Mouse (Mus musculus): ENCODE measurements around the gene Pigq.
A peak's percentile ranks its signal among the peaks of the same experiment; 100 is the strongest.

The Pigq gene

GRCm38 (mm10) chr17:25918037-25918750 is 26.5 kb downstream of the Pigq start:
- no peak for TF ChIP-seq GATA4 (IDR thresholded peaks at IDR 0.05; ENCODE audit: insufficient replicate concordance, low read length)

- TF ChIP-seq GATA4 (IDR thresholded peaks at IDR 0.05; ENCODE audit: insufficient replicate concordance, low read length): no peak
These were observed 27.6 kb downstream of the Pigq start for GRCm38 (mm10) chr17:25916931-25917647.

- no peak for TF ChIP-seq GATA4 (IDR thresholded peaks at IDR 0.05; ENCODE audit: insufficient replicate concordance, low read length)
These were observed 30.4 kb downstream of the Pigq start for GRCm38 (mm10) chr17:25914295-25914694.

GRCm38 (mm10) chr17:25913877-25914275 is 30.9 kb downstream of the Pigq start:
- peak; percentile 55 for TF ChIP-seq GATA4 (IDR thresholded peaks at IDR 0.05; ENCODE audit: insufficient replicate concordance, low read length)

- TF ChIP-seq GATA4 (IDR thresholded peaks at IDR 0.05; ENCODE audit: insufficient replicate concordance, low read length): no peak
These were observed 31.4 kb downstream of the Pigq start for GRCm38 (mm10) chr17:25913186-25913876.

- TF ChIP-seq GATA4 (IDR thresholded peaks at IDR 0.05; ENCODE audit: insufficient replicate concordance, low read length): no peak
These were observed 32.9 kb downstream of the Pigq start for GRCm38 (mm10) chr17:25911816-25912215.

GRCm38 (mm10) chr17:25907640-25908039 is 37.1 kb downstream of the Pigq start:
- no peak for TF ChIP-seq GATA4 (IDR thresholded peaks at IDR 0.05; ENCODE audit: insufficient replicate concordance, low read length)

GRCm38 (mm10) chr17:25903061-25903460 is 41.7 kb downstream of the Pigq start:
- no peak for TF ChIP-seq GATA4 (IDR thresholded peaks at IDR 0.05; ENCODE audit: insufficient replicate concordance, low read length)

GRCm38 (mm10) chr17:25900193-25900592 is 44.5 kb downstream of the Pigq start:
- no peak for TF ChIP-seq GATA4 (IDR thresholded peaks at IDR 0.05; ENCODE audit: insufficient replicate concordance, low read length)

- TF ChIP-seq GATA4 (IDR thresholded peaks at IDR 0.05; ENCODE audit: insufficient replicate concordance, low read length): no peak
These were observed 48.8 kb downstream of the Pigq start for GRCm38 (mm10) chr17:25895891-25896290.

- TF ChIP-seq GATA4 (IDR thresholded peaks at IDR 0.05; ENCODE audit: insufficient replicate concordance, low read length): no peak
These were observed 49.3 kb downstream of the Pigq start for GRCm38 (mm10) chr17:25895415-25895814.

- TF ChIP-seq GATA4 (IDR thresholded peaks at IDR 0.05; ENCODE audit: insufficient replicate concordance, low read length): no peak
These were observed 50.6 kb downstream of the Pigq start for GRCm38 (mm10) chr17:25893975-25894617.

GRCm38 (mm10) chr17:25888837-25889236 is 55.9 kb downstream of the Pigq start:
- no peak for TF ChIP-seq GATA4 (IDR thresholded peaks at IDR 0.05; ENCODE audit: insufficient replicate concordance, low read length)

- TF ChIP-seq GATA4 (IDR thresholded peaks at IDR 0.05; ENCODE audit: insufficient replicate concordance, low read length): no peak
These were observed 57.3 kb downstream of the Pigq start for GRCm38 (mm10) chr17:25887467-25887866.

- TF ChIP-seq GATA4 (IDR thresholded peaks at IDR 0.05; ENCODE audit: insufficient replicate concordance, low read length): no peak
These were observed 57.9 kb downstream of the Pigq start for GRCm38 (mm10) chr17:25886806-25887205.
